Mouse (Mus musculus): ENCODE data around the gene Ccm2.

Gene Ccm2

GRCm38 (mm10) chr11:6586660-6587059, 40.0 kb downstream of the Ccm2 start:
- DNase-seq: no peak

GRCm38 (mm10) chr11:6587249-6587940, 40.7 kb downstream of the Ccm2 start:
- DNase-seq: no peak

- no peak for DNase-seq
These were observed 41.6 kb downstream of the Ccm2 start for GRCm38 (mm10) chr11:6588295-6588694.

GRCm38 (mm10) chr11:6589838-6590237, 43.2 kb downstream of the Ccm2 start:
- DNase-seq: no peak

GRCm38 (mm10) chr11:6590933-6591675, 44.4 kb downstream of the Ccm2 start:
- DNase-seq: no peak

GRCm38 (mm10) chr11:6593406-6593805, 46.7 kb downstream of the Ccm2 start:
- no peak for DNase-seq

- DNase-seq: no peak
These were observed 48.2 kb downstream of the Ccm2 start for GRCm38 (mm10) chr11:6594845-6595244.

GRCm38 (mm10) chr11:6595339-6595738, 48.7 kb downstream of the Ccm2 start:
- DNase-seq: no peak

GRCm38 (mm10) chr11:6596205-6596604, 49.5 kb downstream of the Ccm2 start:
- no peak for DNase-seq

- DNase-seq: no peak
These were observed 49.9 kb downstream of the Ccm2 start for GRCm38 (mm10) chr11:6596616-6597015.

- DNase-seq: no peak
These were observed 50.8 kb downstream of the Ccm2 start for GRCm38 (mm10) chr11:6597523-6597922.

- DNase-seq: no peak
These were observed 51.7 kb downstream of the Ccm2 start for GRCm38 (mm10) chr11:6598191-6598889.

- DNase-seq: no peak
These were observed 52.5 kb downstream of the Ccm2 start for GRCm38 (mm10) chr11:6599011-6599681.

- DNase-seq: no peak
These were observed 53.1 kb downstream of the Ccm2 start for GRCm38 (mm10) chr11:6599831-6600230.

GRCm38 (mm10) chr11:6600284-6600944, 53.7 kb downstream of the Ccm2 start:
- no peak for DNase-seq

- DNase-seq: no peak
These were observed 55.2 kb downstream of the Ccm2 start for GRCm38 (mm10) chr11:6601649-6602480.

- no peak for DNase-seq
These were observed 56.0 kb downstream of the Ccm2 start for GRCm38 (mm10) chr11:6602662-6603061.

- DNase-seq: no peak
These were observed 56.5 kb downstream of the Ccm2 start for GRCm38 (mm10) chr11:6603224-6603623.

GRCm38 (mm10) chr11:6603887-6604603, 57.4 kb downstream of the Ccm2 start:
- DNase-seq: peak; percentile 49

- DNase-seq: no peak
These were observed 57.9 kb downstream of the Ccm2 start for GRCm38 (mm10) chr11:6604604-6604936.

GRCm38 (mm10) chr11:6605021-6605481, 58.4 kb downstream of the Ccm2 start:
- DNase-seq: no peak

Data from lung, postnatal 14 days (tissue).